Mouse (Mus musculus): Measurements from ENCODE around the gene Eif5a2.
"Not testable (repeated sequence)": the region's sequence is repeated elsewhere in the genome, so short reads cannot be mapped to it uniquely, and the experiment has no call there.

The Eif5a2 gene

GRCm38 (mm10) chr3:28780994-28781393 is at the start of gene Eif5a2:
Eif5a2 (plus strand) TSS chr3:28781276.
- DNase-seq: peak; percentile 91

GRCm38 (mm10) chr3:28734712-28735111 is 46.4 kb upstream of the Eif5a2 start:
- DNase-seq: no peak

DNA sequence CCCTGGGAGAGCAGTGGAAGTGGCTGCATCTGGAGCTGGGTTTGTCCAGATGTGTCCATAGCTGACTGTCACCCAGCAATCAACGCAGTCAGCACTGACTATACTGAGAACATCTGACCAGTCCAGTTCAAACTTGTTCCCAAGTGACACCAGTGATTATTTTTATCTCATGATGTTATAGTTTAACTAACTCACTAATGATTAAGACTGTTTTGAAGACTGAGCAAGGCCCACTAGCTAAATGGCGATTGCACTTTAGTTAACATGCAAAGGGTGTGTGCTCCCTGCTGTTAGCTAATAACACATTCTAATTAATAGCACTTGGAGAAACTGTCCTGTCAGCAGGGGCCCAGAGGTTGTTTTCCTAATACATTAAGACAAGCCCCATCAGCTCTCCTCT is 44.1 kb upstream of the Eif5a2 start:
- DNase-seq: no peak

DNA sequence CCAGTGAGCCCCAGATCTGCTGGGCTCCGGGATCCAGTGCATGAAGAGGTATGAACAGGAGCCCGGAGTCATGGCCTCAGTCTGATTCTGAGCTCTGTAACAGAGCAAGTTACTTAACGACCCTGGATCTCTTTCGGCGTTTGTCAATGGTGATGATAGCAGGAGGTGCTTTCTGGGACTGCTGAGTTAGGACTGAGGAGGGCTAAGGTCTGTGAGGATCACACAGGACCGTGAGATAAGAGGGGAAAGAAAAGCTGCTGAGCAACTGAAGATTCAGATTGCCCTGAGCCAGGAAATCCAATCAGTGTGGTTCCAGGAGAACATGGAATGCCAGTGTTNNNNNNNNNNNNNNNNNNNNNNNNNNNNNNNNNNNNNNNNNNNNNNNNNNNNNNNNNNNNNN is 40.7 kb upstream of the Eif5a2 start:
- DNase-seq: no peak

- DNase-seq: no peak
These were observed 37.8 kb upstream of the Eif5a2 start for GRCm38 (mm10) chr3:28743251-28743650.

DNA sequence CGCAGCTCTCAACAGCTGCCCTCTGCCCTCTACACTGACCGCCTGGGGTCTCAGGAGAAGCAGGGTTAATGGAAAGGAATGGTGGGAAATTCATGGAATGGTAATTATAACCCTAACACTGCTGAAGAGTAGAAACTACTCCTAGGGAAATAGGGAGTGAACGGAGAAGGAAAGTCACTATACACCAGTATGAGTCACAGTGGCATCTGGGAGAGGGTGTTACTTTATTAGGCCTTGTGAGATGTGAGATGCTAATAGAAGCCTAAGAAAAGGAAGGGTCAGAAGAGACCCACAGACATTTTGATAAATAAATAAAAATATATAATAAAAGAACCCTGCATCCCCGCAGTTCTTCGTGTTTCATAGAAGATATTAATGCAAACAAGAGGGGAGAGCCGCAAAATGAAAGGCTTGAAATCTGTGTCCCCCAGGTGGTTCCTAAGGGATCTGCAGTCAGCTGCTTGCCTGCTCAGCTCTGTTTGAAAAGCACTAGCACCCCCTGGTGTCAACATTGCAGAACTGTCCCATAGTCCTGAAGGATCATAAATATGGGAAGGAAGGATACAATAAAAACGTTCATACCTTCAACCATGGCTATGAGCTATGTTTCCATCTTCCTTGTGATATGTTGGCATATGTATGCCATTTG is 35.1 kb upstream of the Eif5a2 start:
- DNase-seq: peak; percentile 79

- no peak for DNase-seq
These were observed 32.9 kb upstream of the Eif5a2 start for GRCm38 (mm10) chr3:28748151-28748550.

DNA sequence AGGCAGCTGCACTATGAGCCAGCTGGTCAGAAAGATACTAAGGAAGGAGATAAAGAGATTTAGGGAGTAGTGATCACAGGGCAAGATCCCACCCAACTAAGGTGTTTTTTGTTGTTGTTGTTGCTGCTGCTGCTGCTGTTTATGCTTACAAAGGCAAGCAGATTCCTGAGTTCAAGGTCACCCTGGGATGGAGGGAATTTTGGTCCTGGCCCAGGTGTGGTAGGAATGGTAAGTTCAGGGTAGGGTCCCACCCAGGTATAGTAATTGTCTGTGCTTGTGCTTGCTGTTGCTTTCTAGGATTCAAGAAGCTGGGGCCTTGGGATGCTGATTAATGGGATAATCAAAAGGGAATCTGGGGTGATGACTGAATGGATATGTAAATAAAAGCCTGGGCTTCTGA is 32.1 kb upstream of the Eif5a2 start:
- DNase-seq: no peak

DNA sequence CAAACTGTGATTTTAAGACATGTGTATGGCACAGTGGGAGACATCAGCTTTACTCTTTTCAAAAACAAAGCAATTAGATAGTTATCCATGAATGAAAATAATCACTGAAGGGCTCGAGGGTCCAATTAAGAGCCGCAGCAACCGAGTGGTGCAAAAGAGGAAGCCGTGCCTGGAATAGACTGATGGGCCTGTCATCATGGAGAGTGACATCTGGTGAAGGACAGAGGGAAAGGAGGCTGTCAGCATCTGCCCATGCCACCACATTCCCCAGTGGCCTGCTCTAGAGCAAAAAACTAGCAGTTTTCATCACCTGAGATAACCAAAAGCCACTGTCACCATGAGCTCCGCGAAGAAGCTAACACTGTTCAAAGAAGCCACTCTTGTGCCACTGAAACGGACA is 25.6 kb upstream of the Eif5a2 start:
- no peak for DNase-seq

GRCm38 (mm10) chr3:28761225-28761789 is 19.8 kb upstream of the Eif5a2 start:
- DNase-seq: no peak

GRCm38 (mm10) chr3:28766935-28767334 is 14.1 kb upstream of the Eif5a2 start:
- DNase-seq: no peak

DNA sequence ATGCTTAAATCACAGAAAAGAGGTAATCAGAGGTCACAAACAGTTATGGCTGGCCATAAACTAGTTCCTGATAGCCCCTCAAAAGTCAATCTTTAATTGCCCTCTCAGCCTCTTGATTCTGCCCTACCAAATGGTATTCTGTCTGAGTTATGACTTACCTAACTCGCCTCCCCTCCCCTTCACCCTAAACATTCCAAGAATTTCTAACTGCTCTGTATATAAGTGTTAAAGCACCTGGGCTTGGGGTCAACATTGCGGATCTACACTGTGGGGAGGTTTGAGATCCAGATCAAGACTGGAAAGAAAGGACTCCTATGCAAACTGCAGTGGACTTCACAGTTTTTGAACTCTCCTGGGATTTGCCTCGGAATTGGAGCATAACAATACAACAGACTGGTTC is 12.9 kb upstream of the Eif5a2 start:
- DNase-seq: no peak

GRCm38 (mm10) chr3:28772919-28773318 is 8.2 kb upstream of the Eif5a2 start:
- not testable (repeated sequence) for DNase-seq

- no peak for DNase-seq
These were observed 5.7 kb upstream of the Eif5a2 start for GRCm38 (mm10) chr3:28775361-28775760.

- DNase-seq: no peak
These were observed 5.1 kb upstream of the Eif5a2 start for GRCm38 (mm10) chr3:28775958-28776357.

DNA sequence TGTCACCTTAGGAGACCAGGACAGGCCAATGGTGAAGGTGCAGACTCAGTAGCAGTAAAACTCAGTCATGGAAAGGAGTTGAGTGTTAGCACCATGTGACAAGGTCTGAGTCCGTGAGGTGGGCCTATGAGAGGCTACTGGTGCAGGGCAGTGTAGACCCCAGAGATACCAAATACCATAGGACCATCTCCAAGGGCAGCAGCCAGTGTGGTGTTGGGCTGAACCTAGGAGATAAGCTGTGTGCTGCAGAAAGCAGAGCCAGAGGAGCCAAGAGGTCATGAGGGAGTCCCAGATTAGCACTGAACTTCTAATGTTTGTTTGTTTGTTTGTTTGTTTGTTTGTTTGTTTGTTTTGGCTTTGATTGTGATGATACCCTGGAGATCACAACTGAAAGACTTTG is 4.6 kb upstream of the Eif5a2 start:
- no peak for DNase-seq

GRCm38 (mm10) chr3:28780511-28780910 is 565 bp upstream of the Eif5a2 start:
- DNase-seq: no peak

DNA sequence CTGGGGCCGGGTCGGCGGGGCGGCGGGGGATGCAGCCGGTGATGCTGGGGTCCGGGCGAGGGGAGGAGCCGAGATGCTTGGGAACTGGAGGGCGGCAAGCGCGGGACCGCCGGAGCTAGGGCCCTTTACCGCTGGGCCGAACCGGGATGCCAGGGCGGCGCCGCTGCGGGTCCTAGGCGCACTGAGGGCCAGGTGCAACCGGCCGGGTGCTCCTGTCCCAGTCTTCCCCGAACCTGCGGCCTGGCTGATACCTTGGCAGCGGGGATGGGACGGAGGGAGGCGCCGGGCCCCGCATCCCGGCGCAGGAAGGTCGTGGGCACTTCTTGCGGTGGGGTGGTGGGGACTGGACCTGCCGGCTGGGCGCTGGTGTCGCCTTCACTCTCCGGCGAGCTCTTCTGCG is 346 bp downstream of the Eif5a2 start:
- DNase-seq: no peak

DNA sequence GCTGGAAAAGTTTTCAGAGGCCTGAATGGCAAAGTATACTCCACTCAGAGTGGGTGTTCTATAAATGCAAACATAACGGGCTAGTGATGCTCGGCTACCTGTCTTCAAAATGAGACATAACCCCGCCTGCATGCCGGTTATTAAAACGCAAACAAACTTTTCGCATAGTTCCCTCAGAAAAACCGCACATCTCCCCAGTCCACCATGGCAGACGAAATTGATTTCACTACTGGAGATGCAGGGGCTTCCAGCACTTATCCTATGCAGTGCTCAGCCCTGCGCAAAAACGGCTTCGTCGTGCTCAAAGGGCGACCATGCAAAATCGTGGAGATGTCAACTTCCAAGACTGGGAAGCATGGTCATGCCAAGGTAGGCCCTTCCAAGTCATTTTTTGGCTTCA is 772 bp downstream of the Eif5a2 start:
- no peak for DNase-seq

GRCm38 (mm10) chr3:28784176-28784575 is 3.1 kb downstream of the Eif5a2 start:
- no peak for DNase-seq

DNA sequence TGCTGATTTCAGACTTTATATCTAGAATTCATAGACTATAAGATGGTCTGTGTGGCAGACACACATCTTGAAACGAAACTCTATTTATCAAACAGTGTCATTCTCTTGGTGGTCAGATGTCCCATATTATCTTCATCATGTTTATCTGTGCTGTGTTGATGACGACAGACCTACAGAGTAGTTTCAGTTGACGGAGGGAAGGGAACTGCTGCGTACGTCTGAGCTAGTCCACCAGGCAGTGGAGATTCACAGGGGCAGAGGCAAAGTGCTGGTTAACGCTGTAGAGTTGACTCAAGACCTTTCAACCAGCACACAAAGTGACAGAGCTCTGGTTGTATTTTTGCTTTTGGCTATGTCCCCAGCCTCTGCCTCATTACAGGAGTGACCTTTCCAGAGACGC is 13.8 kb downstream of the Eif5a2 start:
- no peak for DNase-seq

DNA sequence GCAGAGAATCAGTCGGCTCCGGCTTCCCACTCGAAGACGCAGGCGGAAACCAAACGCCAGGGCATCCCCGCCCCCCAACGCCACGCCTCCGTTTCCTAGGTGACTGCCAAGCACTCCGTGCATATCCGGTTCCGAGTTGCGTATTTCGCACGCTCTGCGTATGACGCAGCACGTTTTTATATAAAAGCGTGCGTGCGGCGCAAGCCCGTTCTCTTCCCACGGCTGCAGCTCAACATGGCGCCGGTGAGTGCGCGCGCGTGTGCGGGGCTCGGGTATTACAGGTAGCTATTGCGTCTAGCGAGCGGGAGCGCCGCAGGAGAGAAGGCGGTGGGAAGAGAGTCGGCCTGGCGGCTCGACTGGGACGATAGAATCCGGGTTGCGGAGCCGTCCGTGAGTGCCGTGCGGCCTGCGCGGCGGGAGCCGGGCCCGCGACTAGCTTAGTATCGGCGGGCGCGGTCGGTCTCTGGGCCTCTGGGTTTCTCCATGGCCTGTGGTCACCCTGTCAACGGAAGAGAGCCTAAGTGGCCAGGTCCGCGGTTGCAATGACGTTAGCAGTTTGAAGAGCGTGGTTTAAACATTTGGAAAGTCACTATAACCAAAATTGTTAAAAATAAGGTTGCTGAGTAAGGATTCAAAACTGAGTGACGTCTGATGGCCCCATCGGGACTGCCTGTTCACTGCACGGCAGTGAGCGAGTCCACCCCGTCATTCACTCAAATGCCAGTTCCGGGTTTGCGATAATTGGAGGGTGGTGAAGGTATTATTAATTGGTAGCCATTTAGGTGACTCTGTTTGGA is 24.4 kb downstream of the Eif5a2 start, which contains the start of gene Rpl22l1:
TSS of gene Rpl22l1 (plus strand) at position 136 of the 797 bp plus-strand sequence.
- peak; percentile 96 for DNase-seq

DNA sequence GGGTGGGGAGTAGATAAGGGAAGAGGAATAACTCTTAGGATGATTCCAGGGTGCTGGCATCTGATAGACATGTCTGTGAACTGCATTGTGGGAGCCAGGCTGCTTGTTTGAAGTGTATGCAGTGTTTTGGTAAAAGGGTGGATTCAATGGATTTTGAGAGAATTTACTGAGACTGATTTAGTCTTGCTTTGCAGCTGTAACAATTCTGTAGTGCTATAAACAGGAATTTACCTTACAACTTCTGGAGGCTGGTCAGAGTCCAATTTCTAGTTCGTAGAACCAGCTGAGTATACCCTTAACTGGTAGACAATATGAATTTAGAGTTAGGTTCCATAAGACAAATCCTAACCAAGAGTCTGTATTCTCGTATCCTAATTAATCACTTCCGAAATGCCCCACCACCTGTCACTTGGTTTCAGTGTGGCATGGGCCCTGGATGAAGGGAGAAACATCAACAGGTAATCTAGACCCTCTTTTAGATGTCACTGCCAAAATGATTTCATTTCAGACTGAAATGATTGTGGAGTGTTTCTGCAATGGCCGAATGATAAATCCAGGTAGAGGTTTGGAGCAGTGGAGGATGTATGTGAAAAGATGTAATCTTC is 27.1 kb downstream of the Eif5a2 start:
- DNase-seq: no peak

GRCm38 (mm10) chr3:28811441-28811840 is 30.4 kb downstream of the Eif5a2 start:
- DNase-seq: no peak

All from cerebellum, adult 8-10 months (tissue).